23 mouse cellular contexts compared by ENCODE assay signal in genomic region chr4:139585713-139586112, GRCm38 (mm10). TPM values are rescaled to one million over a fixed set of nuclear protein-coding genes. Genes with fewer than 3 reads are reported as not detected.
DNase-seq lines count a peak whose midpoint lies in the region; ATAC-seq and TF ChIP-seq lines count a peak whose summit lies in the region.
"Had no signal": no experiment of that assay in that cellular context is flagged by ENCODE, and none has a peak within 500 bp of the region (broad histone marks: within the 10 kb centered on the region; RNA-seq: fewer than 3 reads in every experiment).

No protein-coding gene starts in this region.

- H3K9ac ChIP-seq in lung, embryonic 14.5 days = no peak overlapping the region
- no peak overlapping the region for H3K9ac ChIP-seq in liver, embryonic 12.5 days
- no peak overlapping the region for H3K9ac ChIP-seq in hindbrain, embryonic 13.5 days
- H3K9ac ChIP-seq: liver, embryonic 15.5 days; neural tube, embryonic 12.5 days had no signal

- WGBS in cerebellum, adult 2 months = 89% methylated on average over 7 of the region's 7 CpGs
- 71% methylated on average over 7 of the region's 7 CpGs for WGBS in lung, embryonic 14.5 days
- WGBS in lung, adult 2 months = 80% methylated on average over 7 of the region's 7 CpGs
- 66% methylated on average over 7 of the region's 7 CpGs for WGBS in liver, embryonic 12.5 days (ENCODE audit: insufficient replicate concordance)
- WGBS in hindbrain, embryonic 13.5 days = 93% methylated on average over 7 of the region's 7 CpGs

- peaks cover 90% of the 10 kb centered on the region for H3K4me1 ChIP-seq in cerebellum, adult 2 months (ENCODE audit: control insufficient read depth, insufficient read depth, low read length)
- H3K4me1 ChIP-seq in lung, embryonic 14.5 days (ENCODE audit: insufficient read depth) = peaks cover 26% of the 10 kb centered on the region
- peaks cover 27% of the 10 kb centered on the region for H3K4me1 ChIP-seq in lung, adult 2 months (ENCODE audit: control insufficient read depth, insufficient read depth, low read length)
- peaks cover 58% of the 10 kb centered on the region for H3K4me1 ChIP-seq in liver, embryonic 12.5 days
- H3K4me1 ChIP-seq in hindbrain, embryonic 13.5 days (replicated peaks) = peaks cover 54% of the 10 kb centered on the region

- H3K4me3 ChIP-seq in cerebellum, adult 2 months (replicated peaks; ENCODE audit: insufficient read depth, low read depth, low read length) = peak overlapping the region; percentile 9
- no peak overlapping the region for H3K4me3 ChIP-seq in lung, embryonic 14.5 days (ENCODE audit: low read depth, low read length)
- H3K4me3 ChIP-seq in lung, adult 2 months (replicated peaks; ENCODE audit: extremely low read depth, low read depth, low read length) = no peak overlapping the region
- H3K4me3 ChIP-seq in liver, embryonic 12.5 days = no peak overlapping the region
- H3K4me3 ChIP-seq in hindbrain, embryonic 13.5 days = no peak overlapping the region
- H3K4me3 ChIP-seq: liver, embryonic 15.5 days; neural tube, embryonic 12.5 days had no signal

- no peak for TF ChIP-seq POLR2A in cerebellum, adult 2 months (IDR thresholded peaks at IDR 0.05; ENCODE audit: borderline replicate concordance, insufficient read depth, low read length)
- no peak for TF ChIP-seq POLR2A in lung, adult 2 months (IDR thresholded peaks at IDR 0.05; ENCODE audit: borderline replicate concordance, extremely low read depth, low read depth, low read length)

- no peaks in the 10 kb centered on the region for H3K27me3 ChIP-seq in cerebellum, adult 2 months (ENCODE audit: control insufficient read depth, insufficient read depth, low read length)
- H3K27me3 ChIP-seq in lung, embryonic 14.5 days (ENCODE audit: insufficient read depth, low read length) = no peaks in the 10 kb centered on the region
- peaks cover 7% of the 10 kb centered on the region; the same call in 1 of the 2 replicates for H3K27me3 ChIP-seq in liver, embryonic 12.5 days (replicated peaks)
- no peaks in the 10 kb centered on the region for H3K27me3 ChIP-seq in hindbrain, embryonic 13.5 days
- H3K27me3 ChIP-seq: neural tube, embryonic 12.5 days had no signal

- H3K36me3 ChIP-seq in lung, embryonic 14.5 days (ENCODE audit: insufficient read depth) = no peaks in the 10 kb centered on the region
- no peaks in the 10 kb centered on the region for H3K36me3 ChIP-seq in liver, embryonic 12.5 days
- H3K36me3 ChIP-seq in hindbrain, embryonic 13.5 days = no peaks in the 10 kb centered on the region
- H3K36me3 ChIP-seq: liver, embryonic 15.5 days; neural tube, embryonic 12.5 days had no signal

- DNase-seq in cerebellum, adult 2 months = peak; percentile 13 to 25
- no peak for DNase-seq in cerebellum, adult 11 months
- peak; percentile 76 for DNase-seq in lung, embryonic 14.5 days
- DNase-seq in lung, adult 2 months = no peak
- peak; percentile 68 for DNase-seq in adrenal gland, postnatal 14 days
- DNase-seq in gastrocnemius, adult 8-10 months (ENCODE audit: low spot score in 2 of 2) = no peak
- DNase-seq: cerebellum, postnatal 10 days; gastrocnemius, postnatal 36 days; kidney, postnatal 10 days; layer of hippocampus, adult 9-11 months; midbrain, embryonic 14.5 days; retina, postnatal 1 day; thymus, postnatal 25 days had no signal

- no peak overlapping the region for H3K27ac ChIP-seq in cerebellum, adult 2 months (ENCODE audit: insufficient read depth, low read length)
- no peak overlapping the region for H3K27ac ChIP-seq in lung, embryonic 14.5 days (ENCODE audit: low read depth)
- no peak overlapping the region for H3K27ac ChIP-seq in liver, embryonic 12.5 days
- H3K27ac ChIP-seq in hindbrain, embryonic 13.5 days = no peak overlapping the region
- H3K27ac ChIP-seq: liver, embryonic 15.5 days; neural tube, embryonic 12.5 days had no signal

- TF ChIP-seq CTCF in cerebellum, adult 2 months (IDR thresholded peaks at IDR 0.05; ENCODE audit: borderline replicate concordance, insufficient read depth, low read depth, low read length) = no peak
- TF ChIP-seq CTCF in lung, embryonic 14.5 days (IDR thresholded peaks at IDR 0.05; ENCODE audit: low read depth) = no peak
- no peak for TF ChIP-seq CTCF in lung, adult 2 months (IDR thresholded peaks at IDR 0.05; ENCODE audit: insufficient read depth, low read length)

- ATAC-seq in lung, embryonic 14.5 days (ENCODE audit: insufficient read depth) = peak; percentile 34; the same call in 1 of the 2 replicates
- peak; percentile 31; the same call in 1 of the 2 replicates for ATAC-seq in liver, embryonic 12.5 days
- no peak for ATAC-seq in hindbrain, embryonic 13.5 days (ENCODE audit: low FRiP score)

- no peaks in the 10 kb centered on the region for H3K9me3 ChIP-seq in lung, embryonic 14.5 days (ENCODE audit: low read depth, low read length)
- H3K9me3 ChIP-seq in liver, embryonic 12.5 days (replicated peaks) = no peaks in the 10 kb centered on the region
- H3K9me3 ChIP-seq in hindbrain, embryonic 13.5 days = no peaks in the 10 kb centered on the region
- H3K9me3 ChIP-seq: liver, embryonic 15.5 days; neural tube, embryonic 12.5 days had no signal

- H3K4me2 ChIP-seq in lung, embryonic 14.5 days = no peak overlapping the region
- H3K4me2 ChIP-seq in liver, embryonic 12.5 days = no peak overlapping the region
- no peak overlapping the region for H3K4me2 ChIP-seq in hindbrain, embryonic 13.5 days
- H3K4me2 ChIP-seq: liver, embryonic 15.5 days; neural tube, embryonic 12.5 days had no signal

RNA-seq across cellular contexts. Expression of gene Gm21969, which starts 17.3 kb away (rescaled TPM):
- polyA plus RNA-seq in cerebellum, adult 2 months (2012; rRNA removed) = 0.03 and 0.05 TPM in 2 replicates
- not detected in 2 replicates for polyA plus RNA-seq in lung, embryonic 14.5 days (2014; fragmentation: Nextera tagmentation; extraction: Ambion mirVana)
- 0.02 TPM in 1 of 2 replicates, not detected in the other for polyA plus RNA-seq in lung, adult 2 months (2012; rRNA removed)
- total RNA-seq in adrenal gland, postnatal 14 days (2021) = not detected in 2 replicates
- not detected in 2 replicates for polyA plus RNA-seq in liver, embryonic 12.5 days (2016; fragmentation: Nextera tagmentation; extraction: Ambion mirVana)
- not detected in 2 replicates for polyA plus RNA-seq in hindbrain, embryonic 13.5 days (2015; fragmentation: Nextera tagmentation; extraction: Ambion mirVana)
- not detected for total RNA-seq in gastrocnemius, adult 8-10 months (2022)
- total RNA-seq: gastrocnemius, postnatal 36 days; heart, postnatal 36 days; left cerebral cortex, postnatal 14 days; MEL had no signal
- polyA plus RNA-seq: brain, embryonic 14.5 days; liver, embryonic 15.5 days; midbrain, embryonic 14.5 days; neural tube, embryonic 12.5 days; small intestine, adult 2 months; stomach, embryonic 16.5 days had no signal

RNA-seq across cellular contexts. Expression of gene Aldh4a1, which starts 37.0 kb away (rescaled TPM):
- polyA plus RNA-seq in cerebellum, adult 2 months (2012; rRNA removed) = 22.5 and 25.2 TPM in 2 replicates
- polyA plus RNA-seq in lung, embryonic 14.5 days (2014; fragmentation: Nextera tagmentation; extraction: Ambion mirVana) = 11.7 and 13.8 TPM in 2 replicates
- 42.9 and 44.5 TPM in 2 replicates for polyA plus RNA-seq in lung, adult 2 months (2012; rRNA removed)
- 54.4 and 97.6 TPM in 2 replicates for total RNA-seq in adrenal gland, postnatal 14 days (2021)
- polyA plus RNA-seq in liver, embryonic 12.5 days (2016; fragmentation: Nextera tagmentation; extraction: Ambion mirVana) = 49.4 and 52.0 TPM in 2 replicates
- 21.8 and 22.2 TPM in 2 replicates for polyA plus RNA-seq in hindbrain, embryonic 13.5 days (2015; fragmentation: Nextera tagmentation; extraction: Ambion mirVana)
- total RNA-seq in gastrocnemius, adult 8-10 months (2022) = 10 to 100 TPM; 59.0 to 74.1 (median 66.3) TPM

RNA-seq across cellular contexts. Expression of gene Iffo2, which starts 55.4 kb away (rescaled TPM):
- polyA plus RNA-seq in cerebellum, adult 2 months (2012; rRNA removed) = 19.1 and 20.3 TPM in 2 replicates
- polyA plus RNA-seq in lung, embryonic 14.5 days (2014; fragmentation: Nextera tagmentation; extraction: Ambion mirVana) = 7.7 TPM in 2 replicates
- 7.4 and 9.5 TPM in 2 replicates for polyA plus RNA-seq in lung, adult 2 months (2012; rRNA removed)
- 14.8 and 15.5 TPM in 2 replicates for total RNA-seq in adrenal gland, postnatal 14 days (2021)
- polyA plus RNA-seq in liver, embryonic 12.5 days (2016; fragmentation: Nextera tagmentation; extraction: Ambion mirVana) = 1.8 and 2.3 TPM in 2 replicates
- polyA plus RNA-seq in hindbrain, embryonic 13.5 days (2015; fragmentation: Nextera tagmentation; extraction: Ambion mirVana) = 4.4 and 4.7 TPM in 2 replicates
- 1 to 10 TPM; 1.2 to 1.9 (median 1.7) TPM for total RNA-seq in gastrocnemius, adult 8-10 months (2022)

Comparison
In these comparisons a context has a peak if more than half of its experiments do, and no peak if none do; other contexts are left out.
1. DNase-seq: peak in cerebellum, adult 2 months (2 of 2), lung, embryonic 14.5 days (single experiment) and adrenal gland, postnatal 14 days (single experiment); none in cerebellum, adult 11 months (single experiment), lung, adult 2 months (single experiment) and gastrocnemius, adult 8-10 months (0 of 2).